Mouse (Mus musculus): Measurements from ENCODE around the gene Lhfp. TPM values are rescaled to one million over a fixed set of nuclear protein-coding genes. Genes with fewer than 3 reads are reported as not detected.

Lhfp gene
- polyA plus RNA-seq, 1 experiment from 2014 or later: 5.5 TPM

- no peak overlapping the region for H3K4me3 ChIP-seq (ENCODE audit: low read depth, low read length)
- no peaks in the 10 kb centered on the region for H3K9me3 ChIP-seq (replicated peaks; ENCODE audit: control insufficient read depth, low read length)
- no peak overlapping the region for H3K9ac ChIP-seq (ENCODE audit: low read depth, low read length)
- H3K27me3 ChIP-seq (ENCODE audit: control insufficient read depth, insufficient read depth, low read depth, low read length): no peaks in the 10 kb centered on the region
- WGBS (ENCODE audit: insufficient replicate concordance): 56% methylated on average over 7 of the region's 7 CpGs
- no peaks in the 10 kb centered on the region for H3K36me3 ChIP-seq (ENCODE audit: control insufficient read depth, insufficient read depth)
- H3K4me2 ChIP-seq (ENCODE audit: low read depth, low read length): no peak overlapping the region
- no peaks in the 10 kb centered on the region for H3K4me1 ChIP-seq (ENCODE audit: control insufficient read depth, low read depth, low read length)
- no peak overlapping the region for H3K27ac ChIP-seq (ENCODE audit: low read length)
- ATAC-seq (ENCODE audit: low read depth): no peak
Observed at GRCm38 (mm10) chr3:53204348-53204984, 163.1 kb downstream of the Lhfp start.

- H3K4me3 ChIP-seq (ENCODE audit: low read depth, low read length): no peak overlapping the region
- no peak overlapping the region for H3K9ac ChIP-seq (ENCODE audit: low read depth, low read length)
- H3K27ac ChIP-seq (ENCODE audit: low read length): no peak overlapping the region
- H3K36me3 ChIP-seq (ENCODE audit: control insufficient read depth, insufficient read depth): no peaks in the 10 kb centered on the region
- H3K4me2 ChIP-seq (ENCODE audit: low read depth, low read length): no peak overlapping the region
- H3K9me3 ChIP-seq (replicated peaks; ENCODE audit: control insufficient read depth, low read length): no peaks in the 10 kb centered on the region
- H3K27me3 ChIP-seq (ENCODE audit: control insufficient read depth, insufficient read depth, low read depth, low read length): no peaks in the 10 kb centered on the region
- no peak for ATAC-seq (ENCODE audit: low read depth)
- no peaks in the 10 kb centered on the region for H3K4me1 ChIP-seq (ENCODE audit: control insufficient read depth, low read depth, low read length)
- WGBS (ENCODE audit: insufficient replicate concordance): 72% methylated on average over 1 of the region's 1 CpGs
Observed at GRCm38 (mm10) chr3:53204985-53205365, 163.6 kb downstream of the Lhfp start.

- Histone ChIP-seq H3K36me3 (ENCODE audit: control insufficient read depth, insufficient read depth) (no peaks in the 10 kb centered on the region), H3K9ac (ENCODE audit: low read depth, low read length) (no peak overlapping the region), H3K9me3 (replicated peaks; ENCODE audit: control insufficient read depth, low read length) (no peaks in the 10 kb centered on the region), H3K4me2 (ENCODE audit: low read depth, low read length) (no peak overlapping the region), H3K27me3 (ENCODE audit: control insufficient read depth, insufficient read depth, low read depth, low read length) (no peaks in the 10 kb centered on the region), H3K27ac (ENCODE audit: low read length) (no peak overlapping the region), H3K4me1 (ENCODE audit: control insufficient read depth, low read depth, low read length) (no peaks in the 10 kb centered on the region), H3K4me3 (ENCODE audit: low read depth, low read length) (no peak overlapping the region)
- no peak for ATAC-seq (ENCODE audit: low read depth)
- 72% methylated on average over 3 of the region's 3 CpGs for WGBS (ENCODE audit: insufficient replicate concordance)
Observed at GRCm38 (mm10) chr3:53205706-53206105, 164.4 kb downstream of the Lhfp start.

GRCm38 (mm10) chr3:53206509-53207224 lies 165.3 kb downstream of the Lhfp start:
- no peak for ATAC-seq (ENCODE audit: low read depth)
- Histone ChIP-seq H3K27me3 (ENCODE audit: control insufficient read depth, insufficient read depth, low read depth, low read length) (no peaks in the 10 kb centered on the region), H3K4me2 (ENCODE audit: low read depth, low read length) (no peak overlapping the region), H3K9me3 (replicated peaks; ENCODE audit: control insufficient read depth, low read length) (no peaks in the 10 kb centered on the region), H3K9ac (ENCODE audit: low read depth, low read length) (no peak overlapping the region), H3K36me3 (ENCODE audit: control insufficient read depth, insufficient read depth) (no peaks in the 10 kb centered on the region), H3K4me1 (ENCODE audit: control insufficient read depth, low read depth, low read length) (no peaks in the 10 kb centered on the region), H3K27ac (ENCODE audit: low read length) (no peak overlapping the region), H3K4me3 (ENCODE audit: low read depth, low read length) (no peak overlapping the region)
- WGBS (ENCODE audit: insufficient replicate concordance): 41% methylated on average over 11 of the region's 11 CpGs

- ATAC-seq (ENCODE audit: low read depth): no peak
- Histone ChIP-seq H3K4me2 (ENCODE audit: low read depth, low read length) (no peak overlapping the region), H3K27me3 (ENCODE audit: control insufficient read depth, insufficient read depth, low read depth, low read length) (no peaks in the 10 kb centered on the region), H3K9ac (ENCODE audit: low read depth, low read length) (no peak overlapping the region), H3K27ac (ENCODE audit: low read length) (no peak overlapping the region), H3K36me3 (ENCODE audit: control insufficient read depth, insufficient read depth) (no peaks in the 10 kb centered on the region), H3K9me3 (replicated peaks; ENCODE audit: control insufficient read depth, low read length) (no peaks in the 10 kb centered on the region), H3K4me1 (ENCODE audit: control insufficient read depth, low read depth, low read length) (no peaks in the 10 kb centered on the region), H3K4me3 (ENCODE audit: low read depth, low read length) (no peak overlapping the region)
- 51% methylated on average over 4 of the region's 4 CpGs for WGBS (ENCODE audit: insufficient replicate concordance)
Observed at GRCm38 (mm10) chr3:53207225-53207528, 165.8 kb downstream of the Lhfp start.

GRCm38 (mm10) chr3:53210691-53211526 lies 169.6 kb downstream of the Lhfp start:
- no peaks in the 10 kb centered on the region for H3K36me3 ChIP-seq (ENCODE audit: control insufficient read depth, insufficient read depth)
- no peak overlapping the region for H3K9ac ChIP-seq (ENCODE audit: low read depth, low read length)
- H3K27ac ChIP-seq (ENCODE audit: low read length): no peak overlapping the region
- H3K27me3 ChIP-seq (ENCODE audit: control insufficient read depth, insufficient read depth, low read depth, low read length): no peaks in the 10 kb centered on the region
- 67% methylated on average over 10 of the region's 10 CpGs for WGBS (ENCODE audit: insufficient replicate concordance)
- no peak overlapping the region for H3K4me3 ChIP-seq (ENCODE audit: low read depth, low read length)
- H3K4me1 ChIP-seq (ENCODE audit: control insufficient read depth, low read depth, low read length): no peaks in the 10 kb centered on the region
- no peak overlapping the region for H3K4me2 ChIP-seq (ENCODE audit: low read depth, low read length)
- no peak for ATAC-seq (ENCODE audit: low read depth)
- H3K9me3 ChIP-seq (replicated peaks; ENCODE audit: control insufficient read depth, low read length): no peaks in the 10 kb centered on the region

- H3K27ac ChIP-seq (ENCODE audit: low read length): no peak overlapping the region
- WGBS (ENCODE audit: insufficient replicate concordance): 72% methylated on average over 2 of the region's 2 CpGs
Observed at GRCm38 (mm10) chr3:53212599-53212998, 171.3 kb downstream of the Lhfp start.

GRCm38 (mm10) chr3:53213346-53213745 lies 172.0 kb downstream of the Lhfp start:
- Histone ChIP-seq H3K9ac (ENCODE audit: low read depth, low read length) (no peak overlapping the region), H3K4me2 (ENCODE audit: low read depth, low read length) (no peak overlapping the region), H3K27me3 (ENCODE audit: control insufficient read depth, insufficient read depth, low read depth, low read length) (no peaks in the 10 kb centered on the region), H3K9me3 (replicated peaks; ENCODE audit: control insufficient read depth, low read length) (no peaks in the 10 kb centered on the region), H3K4me3 (ENCODE audit: low read depth, low read length) (no peak overlapping the region), H3K4me1 (ENCODE audit: control insufficient read depth, low read depth, low read length) (no peaks in the 10 kb centered on the region), H3K27ac (ENCODE audit: low read length) (no peak overlapping the region), H3K36me3 (ENCODE audit: control insufficient read depth, insufficient read depth) (no peaks in the 10 kb centered on the region)
- no peak for ATAC-seq (ENCODE audit: low read depth)
- WGBS (ENCODE audit: insufficient replicate concordance): 67% methylated on average over 3 of the region's 3 CpGs

More at GRCm38 (mm10) chr3:53212599-53212998, 171.3 kb downstream of the Lhfp start:
- Histone ChIP-seq H3K4me2 (ENCODE audit: low read depth, low read length) (no peak overlapping the region), H3K9ac (ENCODE audit: low read depth, low read length) (no peak overlapping the region), H3K27me3 (ENCODE audit: control insufficient read depth, insufficient read depth, low read depth, low read length) (no peaks in the 10 kb centered on the region), H3K4me1 (ENCODE audit: control insufficient read depth, low read depth, low read length) (no peaks in the 10 kb centered on the region), H3K36me3 (ENCODE audit: control insufficient read depth, insufficient read depth) (no peaks in the 10 kb centered on the region), H3K4me3 (ENCODE audit: low read depth, low read length) (no peak overlapping the region), H3K9me3 (replicated peaks; ENCODE audit: control insufficient read depth, low read length) (no peaks in the 10 kb centered on the region)
- no peak for ATAC-seq (ENCODE audit: low read depth)

GRCm38 (mm10) chr3:53213746-53214271 lies 172.5 kb downstream of the Lhfp start:
- Histone ChIP-seq H3K27me3 (ENCODE audit: control insufficient read depth, insufficient read depth, low read depth, low read length) (no peaks in the 10 kb centered on the region), H3K4me1 (ENCODE audit: control insufficient read depth, low read depth, low read length) (no peaks in the 10 kb centered on the region), H3K9ac (ENCODE audit: low read depth, low read length) (no peak overlapping the region), H3K4me3 (ENCODE audit: low read depth, low read length) (no peak overlapping the region), H3K4me2 (ENCODE audit: low read depth, low read length) (no peak overlapping the region), H3K9me3 (replicated peaks; ENCODE audit: control insufficient read depth, low read length) (no peaks in the 10 kb centered on the region), H3K36me3 (ENCODE audit: control insufficient read depth, insufficient read depth) (no peaks in the 10 kb centered on the region), H3K27ac (ENCODE audit: low read length) (no peak overlapping the region)
- no peak for ATAC-seq (ENCODE audit: low read depth)
- 56% methylated on average over 7 of the region's 7 CpGs for WGBS (ENCODE audit: insufficient replicate concordance)
